Mouse (Mus musculus) intestine, embryonic 16.5 days (tissue): ENCODE results near the gene Senp6. TPM values are rescaled to one million over a fixed set of nuclear protein-coding genes. Genes with fewer than 3 reads are reported as not detected.

Experiments
- ATAC-seq: fragments of 200-750 bp; cut with Nextera tagmentation; 2 replicates; pipeline ENCODE4 v1.8.0; 2017; ENCODE audit warnings: moderate TSS enrichment, moderate library complexity
- H3K27ac ChIP-seq: fragments of 300-500 bp; sonication (generic); 2 replicates; pipeline ENCODE4 v1.5.1; 2014; ENCODE audit warnings: mild to moderate bottlenecking, low read length
- H3K27me3 ChIP-seq: fragments of 300-500 bp; sonication (generic); replicated peaks from 2 replicates; pipeline ENCODE4 v1.6.1; 2014; ENCODE audit warnings: low read length, control low read depth, mixed read lengths; ENCODE audit not compliant: control insufficient read depth, insufficient read depth
- H3K36me3 ChIP-seq: fragments of 300-500 bp; sonication (generic); 2 replicates; pipeline ENCODE4 v1.6.1; 2014; ENCODE audit warnings: low read length, control low read depth; ENCODE audit not compliant: control insufficient read depth, insufficient read depth
- H3K4me1 ChIP-seq: fragments of 300-500 bp; sonication (generic); 2 replicates; pipeline ENCODE4 v1.6.1; 2014; ENCODE audit warnings: low read length, control low read depth, mixed read lengths; ENCODE audit not compliant: control insufficient read depth, insufficient read depth
- H3K4me2 ChIP-seq: fragments of 300-500 bp; sonication (generic); 2 replicates; pipeline ENCODE4 v1.6.1; 2014; ENCODE audit warnings: low read depth, low read length, control low read depth
- H3K4me3 ChIP-seq: fragments of 300-500 bp; sonication (generic); 2 replicates; pipeline ENCODE4 v1.5.1; 2014; ENCODE audit warnings: mild to moderate bottlenecking, low read length
- H3K9ac ChIP-seq: fragments of 300-500 bp; sonication (generic); 2 replicates; pipeline ENCODE4 v1.6.1; 2014; ENCODE audit warnings: low read depth, low read length
- H3K9me3 ChIP-seq: fragments of 300-500 bp; sonication (generic); 2 replicates; pipeline ENCODE4 v1.6.1; 2016; ENCODE audit warnings: low read length, control low read depth; ENCODE audit not compliant: control insufficient read depth
- WGBS: fragments of 180-500 bp; shearing (Covaris S2); extraction: QIAGEN DNeasy Blood & Tissue Kit; methylation state at CpG from one replicate; pipeline ENCODE4 v1.1.7; 2014; 5-methylcytosine and 5-hydroxymethylcytosine counted together
- polyA plus RNA-seq: library from polyadenylated mRNA; unstranded; fragments of >200 nt; fragmentation: Nextera tagmentation; extraction: Ambion mirVana; gene quantifications from 2 replicates; pipeline ENCODE4 v1.2.1, GENCODE M21; 2015

Gene Senp6
- polyA plus RNA-seq, 1 experiment from 2014 or later, result 26.6 TPM

GRCm38 (mm10) chr9:80176696-80177478 lies 110.2 kb downstream of the Senp6 start:
- WGBS, result 42% methylated on average over 13 of the region's 13 CpGs

GRCm38 (mm10) chr9:80178670-80179069 lies 112.0 kb downstream of the Senp6 start:
- Histone ChIP-seq H3K4me2 (no peak overlapping the region), H3K36me3 (no peaks in the 10 kb centered on the region), H3K9ac (no peak overlapping the region), H3K4me3 (no peak overlapping the region), H3K27me3 (no peaks in the 10 kb centered on the region), H3K9me3 (no peaks in the 10 kb centered on the region), H3K27ac (no peak overlapping the region), H3K4me1 (peaks cover 16% of the 10 kb centered on the region)
- no peak for ATAC-seq
- 86% methylated on average over 2 of the region's 2 CpGs for WGBS

More at GRCm38 (mm10) chr9:80176696-80177478, 110.2 kb downstream of the Senp6 start:
- Histone ChIP-seq H3K4me3 (no peak overlapping the region), H3K27ac (peak overlapping the region; percentile 9), H3K4me1 (peaks cover 29% of the 10 kb centered on the region), H3K4me2 (0 out of 2 replicates have a peak overlapping the region, but pooled peaks have one; percentile 1), H3K27me3 (no peaks in the 10 kb centered on the region), H3K9me3 (no peaks in the 10 kb centered on the region), H3K9ac (no peak overlapping the region), H3K36me3 (no peaks in the 10 kb centered on the region)
- peak; percentile 82 for ATAC-seq

GRCm38 (mm10) chr9:80179688-80180087 lies 113.0 kb downstream of the Senp6 start:
- no peak overlapping the region for H3K4me3 ChIP-seq
- ATAC-seq, result no peak
- H3K4me1 ChIP-seq, result peaks cover 14% of the 10 kb centered on the region
- no peaks in the 10 kb centered on the region for H3K27me3 ChIP-seq
- WGBS, result 77% methylated on average over 4 of the region's 4 CpGs
- H3K9me3 ChIP-seq, result no peaks in the 10 kb centered on the region
- H3K9ac ChIP-seq, result no peak overlapping the region
- no peaks in the 10 kb centered on the region for H3K36me3 ChIP-seq
- H3K4me2 ChIP-seq, result no peak overlapping the region
- no peak overlapping the region for H3K27ac ChIP-seq

GRCm38 (mm10) chr9:80180771-80181170 lies 114.1 kb downstream of the Senp6 start:
- H3K9me3 ChIP-seq, result no peaks in the 10 kb centered on the region
- no peak overlapping the region for H3K4me3 ChIP-seq
- WGBS, result 84% methylated on average over 5 of the region's 5 CpGs
- H3K36me3 ChIP-seq, result no peaks in the 10 kb centered on the region
- no peaks in the 10 kb centered on the region for H3K27me3 ChIP-seq
- no peak for ATAC-seq
- H3K9ac ChIP-seq, result no peak overlapping the region
- no peak overlapping the region for H3K27ac ChIP-seq
- H3K4me2 ChIP-seq, result no peak overlapping the region
- peaks cover 12% of the 10 kb centered on the region for H3K4me1 ChIP-seq

- 50% methylated on average over 1 of the region's 1 CpGs for WGBS
- Histone ChIP-seq H3K9ac (no peak overlapping the region), H3K4me1 (peaks cover 9% of the 10 kb centered on the region), H3K27ac (no peak overlapping the region), H3K4me2 (no peak overlapping the region), H3K9me3 (no peaks in the 10 kb centered on the region), H3K4me3 (no peak overlapping the region), H3K27me3 (no peaks in the 10 kb centered on the region), H3K36me3 (no peaks in the 10 kb centered on the region)
- ATAC-seq, result peak; percentile 71
These were observed 115.0 kb downstream of the Senp6 start for GRCm38 (mm10) chr9:80181692-80182091.

- no peak overlapping the region for H3K9ac ChIP-seq
- no peak for ATAC-seq
- H3K4me3 ChIP-seq, result no peak overlapping the region
- H3K27me3 ChIP-seq, result no peaks in the 10 kb centered on the region
- no peak overlapping the region for H3K27ac ChIP-seq
- H3K4me2 ChIP-seq, result no peak overlapping the region
- no peaks in the 10 kb centered on the region for H3K36me3 ChIP-seq
- 81% methylated on average over 5 of the region's 5 CpGs for WGBS
- H3K4me1 ChIP-seq, result peaks cover 4% of the 10 kb centered on the region; the same call in 1 of the 2 replicates
- H3K9me3 ChIP-seq, result no peaks in the 10 kb centered on the region
These were observed 117.4 kb downstream of the Senp6 start for GRCm38 (mm10) chr9:80184138-80184537.

GRCm38 (mm10) chr9:80185737-80186136 lies 119.0 kb downstream of the Senp6 start:
- H3K9me3 ChIP-seq, result no peaks in the 10 kb centered on the region
- no peak for ATAC-seq
- H3K27ac ChIP-seq, result no peak overlapping the region
- H3K4me3 ChIP-seq, result no peak overlapping the region
- no peak overlapping the region for H3K9ac ChIP-seq
- no peak overlapping the region for H3K4me2 ChIP-seq
- no peaks in the 10 kb centered on the region for H3K36me3 ChIP-seq
- H3K27me3 ChIP-seq, result no peaks in the 10 kb centered on the region
- H3K4me1 ChIP-seq, result 0 out of 2 replicates have a peak, but pooled peaks cover 4% of the 10 kb centered on the region
- 50% methylated on average over 3 of the region's 3 CpGs for WGBS

GRCm38 (mm10) chr9:80186693-80187092 lies 120.0 kb downstream of the Senp6 start:
- Histone ChIP-seq H3K4me2 (no peak overlapping the region), H3K4me3 (no peak overlapping the region), H3K27me3 (no peaks in the 10 kb centered on the region), H3K9ac (no peak overlapping the region), H3K36me3 (no peaks in the 10 kb centered on the region), H3K9me3 (no peaks in the 10 kb centered on the region), H3K4me1 (peaks cover 8% of the 10 kb centered on the region; the same call in 1 of the 2 replicates), H3K27ac (no peak overlapping the region)
- 92% methylated on average over 8 of the region's 8 CpGs for WGBS
- ATAC-seq, result no peak

GRCm38 (mm10) chr9:80188324-80188893 lies 121.7 kb downstream of the Senp6 start:
- no peaks in the 10 kb centered on the region for H3K27me3 ChIP-seq
- no peak overlapping the region for H3K4me3 ChIP-seq
- H3K4me2 ChIP-seq, result no peak overlapping the region
- no peak overlapping the region for H3K27ac ChIP-seq
- no peaks in the 10 kb centered on the region for H3K36me3 ChIP-seq
- peaks cover 20% of the 10 kb centered on the region; the same call in 1 of the 2 replicates for H3K4me1 ChIP-seq
- no peak for ATAC-seq
- H3K9me3 ChIP-seq, result no peaks in the 10 kb centered on the region
- no peak overlapping the region for H3K9ac ChIP-seq
- WGBS, result 61% methylated on average over 5 of the region's 5 CpGs
